Mouse (Mus musculus): ENCODE data around the gene Vnn1. TPM values are rescaled to one million over a fixed set of nuclear protein-coding genes. Genes with fewer than 3 reads are reported as not detected.

The Vnn1 gene
- 0.19 and 0.21 TPM in 2 replicates for polyA plus RNA-seq (2015; fragmentation: Nextera tagmentation; extraction: Ambion mirVana)

DNA sequence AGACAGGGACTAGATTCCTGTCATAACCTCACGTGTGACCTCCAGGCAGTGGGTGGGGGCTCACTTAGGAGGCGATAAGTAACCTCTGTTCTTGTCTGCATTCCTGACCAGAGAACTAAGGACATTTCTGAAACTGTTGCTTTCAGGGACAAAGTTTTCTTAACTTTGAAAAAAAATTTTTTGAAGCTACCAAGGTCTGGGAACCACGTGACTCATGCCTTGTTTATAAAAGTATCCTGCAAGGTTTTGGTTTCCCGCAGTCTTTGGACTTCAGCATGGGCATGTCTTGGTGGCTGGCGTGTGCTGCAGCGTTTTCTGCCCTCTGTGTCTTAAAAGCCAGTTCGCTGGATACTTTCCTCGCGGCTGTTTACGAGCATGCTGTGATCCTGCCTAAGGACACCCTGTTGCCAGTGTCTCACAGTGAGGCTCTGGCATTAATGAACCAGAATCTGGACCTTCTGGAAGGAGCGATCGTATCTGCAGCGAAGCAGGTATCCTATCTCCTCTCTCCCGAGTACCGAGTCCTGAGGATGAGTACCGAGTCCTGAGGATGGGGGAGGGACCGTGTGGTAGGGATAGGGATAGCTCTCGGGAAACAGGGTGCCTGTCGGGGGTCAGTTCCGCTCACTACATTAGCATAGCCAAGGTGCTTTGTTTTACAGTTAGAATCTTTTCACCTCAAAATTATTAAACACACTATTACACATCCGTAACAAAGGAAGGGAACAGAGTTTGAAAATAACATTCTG is at the start of gene Vnn1:
Vnn1 (plus strand) TSS at position 88 of the 749 bp plus-strand sequence.
- Histone ChIP-seq H3K9ac (replicated peaks) (no peak within 1 kb of the TSS), H3K4me3 (replicated peaks) (no peak within 1 kb of the TSS), H3K27me3 (no peaks in the 10 kb centered on the region), H3K9me3 (no peaks in the 10 kb centered on the region), H3K36me3 (no peaks in the 10 kb centered on the region), H3K27ac (no peak within 1 kb of the TSS), H3K4me2 (replicated peaks) (peak within 1 kb of the TSS; percentile 39), H3K4me1 (replicated peaks) (no peaks in the 10 kb centered on the region)
- WGBS, result 45% methylated on average over 21 of the region's 21 CpGs
- ATAC-seq, result no peak

DNA sequence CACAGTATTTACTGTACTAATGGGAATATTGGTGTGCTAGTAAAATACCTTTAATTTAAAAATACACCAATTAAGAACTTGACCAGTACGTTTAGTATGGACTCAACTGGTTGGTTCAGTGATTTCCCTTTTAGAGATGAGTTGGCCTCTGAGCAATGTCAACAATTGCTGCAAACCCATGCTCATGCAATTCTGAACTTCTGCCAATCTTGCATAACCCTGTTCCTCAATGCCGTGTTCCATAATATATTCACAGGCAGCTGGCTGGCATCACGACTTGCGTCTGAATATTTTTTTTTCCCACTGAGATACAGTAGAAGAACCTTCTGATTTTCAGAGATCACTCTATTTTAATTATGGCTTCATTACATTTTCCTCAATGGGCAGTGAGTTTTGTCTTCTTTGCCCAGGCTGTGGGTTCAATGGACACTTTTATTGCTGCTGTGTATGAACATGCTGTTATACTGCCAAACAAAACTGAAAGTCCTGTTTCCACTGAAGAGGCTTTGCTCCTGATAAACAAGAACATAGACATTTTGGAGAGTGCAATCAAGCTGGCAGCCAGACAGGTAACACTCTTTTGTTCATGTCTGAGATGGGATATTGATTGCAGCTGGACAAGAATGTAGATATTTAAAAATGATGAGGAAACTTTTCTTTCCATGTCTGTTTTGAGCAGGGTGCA is 43.1 kb upstream of the Vnn1 start, which contains the start of gene Vnn3:
Vnn3 (plus strand) TSS at position 235 of the 685 bp plus-strand sequence.
- Histone ChIP-seq H3K4me3 (replicated peaks) (no peak within 1 kb of the TSS), H3K27me3 (no peaks in the 10 kb centered on the region), H3K9me3 (no peaks in the 10 kb centered on the region), H3K27ac (no peak within 1 kb of the TSS), H3K9ac (replicated peaks) (no peak within 1 kb of the TSS), H3K4me1 (replicated peaks) (no peaks in the 10 kb centered on the region), H3K4me2 (replicated peaks) (no peak within 1 kb of the TSS), H3K36me3 (no peaks in the 10 kb centered on the region)
- ATAC-seq, result no peak
- 88% methylated on average over 4 of the region's 4 CpGs for WGBS

DNA sequence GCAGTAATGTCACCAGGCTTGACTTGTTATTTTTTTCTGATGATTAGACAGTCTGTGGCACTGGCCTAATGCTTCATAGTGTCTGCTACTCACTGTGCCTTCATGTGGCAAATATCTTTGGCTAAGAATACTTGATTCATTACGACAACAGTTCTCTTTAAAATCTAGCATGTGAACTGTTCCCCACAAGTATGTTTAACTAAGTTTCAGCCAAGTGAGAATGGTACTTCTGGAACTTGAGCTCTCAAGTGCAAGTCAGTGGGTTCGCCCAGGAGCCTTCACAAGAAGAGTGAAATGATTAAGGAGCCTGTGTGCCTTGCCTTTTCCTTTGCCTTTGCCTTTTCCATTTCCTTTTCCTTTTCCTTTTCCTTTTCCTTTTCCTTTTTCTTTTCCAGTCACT is 42.4 kb upstream of the Vnn1 start:
- Histone ChIP-seq H3K36me3 (no peaks in the 10 kb centered on the region), H3K4me1 (replicated peaks) (no peaks in the 10 kb centered on the region), H3K4me3 (replicated peaks) (no peak overlapping the region), H3K4me2 (replicated peaks) (no peak overlapping the region), H3K27me3 (no peaks in the 10 kb centered on the region), H3K27ac (no peak overlapping the region), H3K9ac (replicated peaks) (no peak overlapping the region), H3K9me3 (no peaks in the 10 kb centered on the region)
- 93% methylated on average over 2 of the region's 2 CpGs for WGBS
- no peak for ATAC-seq

DNA sequence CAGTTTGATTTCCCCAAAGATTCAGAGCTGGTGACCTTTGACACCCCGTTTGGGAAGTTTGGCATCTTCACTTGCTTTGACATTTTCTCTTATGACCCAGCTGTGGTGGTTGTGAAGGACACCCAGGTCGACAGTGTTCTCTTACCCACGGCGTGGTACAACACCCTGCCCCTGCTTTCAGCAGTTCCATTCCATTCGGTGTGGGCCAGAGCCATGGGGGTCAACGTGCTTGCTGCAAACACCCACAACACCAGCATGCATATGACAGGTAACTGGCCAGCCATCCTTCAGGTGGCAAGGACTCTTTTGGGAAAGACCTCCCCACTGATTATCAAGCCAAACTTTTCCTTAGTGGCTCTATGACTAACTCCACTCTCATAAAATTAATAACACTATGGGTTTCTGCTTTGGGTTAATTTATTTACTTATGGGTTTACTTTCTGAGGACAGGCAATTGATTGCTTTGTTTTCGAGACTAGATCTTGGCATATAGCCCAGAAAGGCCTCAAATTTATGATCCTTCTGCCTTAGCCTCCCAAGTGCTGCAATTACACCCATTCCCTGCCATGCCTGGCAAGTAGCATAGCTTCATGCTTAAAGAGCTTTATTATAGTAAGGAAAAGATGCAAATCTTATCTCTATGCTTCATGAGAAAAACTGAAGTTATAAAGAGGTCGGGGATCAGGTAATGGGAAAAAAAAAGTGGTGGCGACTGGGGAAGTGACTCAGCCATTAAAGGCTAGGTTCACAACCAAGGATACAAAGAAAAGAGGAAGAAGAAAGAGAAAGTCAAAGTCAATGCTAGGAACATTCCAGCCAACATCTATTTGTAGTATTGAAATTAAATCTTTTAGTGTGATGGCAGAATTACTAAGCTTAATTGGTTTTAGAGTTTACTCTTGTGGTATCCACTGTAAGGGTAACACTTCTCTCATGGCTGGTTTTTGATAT is 29.9 kb upstream of the Vnn1 start:
- no peak for ATAC-seq

DNA sequence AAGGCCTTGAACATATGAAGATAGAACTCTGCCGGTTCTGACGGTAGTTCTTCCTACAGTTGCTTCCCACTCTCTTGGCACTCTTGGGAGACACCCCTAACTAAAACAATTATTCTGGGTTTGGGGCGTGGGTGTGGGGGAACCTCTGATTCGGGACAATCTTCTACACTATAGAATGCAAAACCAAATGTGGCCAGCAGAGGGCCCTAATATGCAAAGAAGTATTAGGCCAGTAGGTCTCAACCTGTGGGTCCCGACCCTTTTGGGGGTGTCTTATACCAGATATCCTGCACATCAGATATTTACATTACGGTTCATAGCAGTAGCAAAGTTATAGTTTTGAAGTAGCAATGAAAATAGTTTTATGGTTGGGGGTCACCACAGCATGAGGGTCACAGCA is 13.8 kb upstream of the Vnn1 start:
- H3K9me3 ChIP-seq, result no peaks in the 10 kb centered on the region
- H3K4me1 ChIP-seq (replicated peaks), result no peaks in the 10 kb centered on the region
- H3K9ac ChIP-seq (replicated peaks), result no peak overlapping the region
- H3K4me3 ChIP-seq (replicated peaks), result no peak overlapping the region
- ATAC-seq, result no peak
- no peak overlapping the region for H3K27ac ChIP-seq
- H3K27me3 ChIP-seq, result no peaks in the 10 kb centered on the region
- no peaks in the 10 kb centered on the region for H3K36me3 ChIP-seq
- no peak overlapping the region for H3K4me2 ChIP-seq (replicated peaks)
- 91% methylated on average over 6 of the region's 6 CpGs for WGBS

More for the DNA sequence above, 29.9 kb upstream of the Vnn1 start:
- Histone ChIP-seq H3K4me1 (replicated peaks) (no peaks in the 10 kb centered on the region), H3K36me3 (no peaks in the 10 kb centered on the region), H3K9ac (replicated peaks) (no peak overlapping the region), H3K27ac (no peak overlapping the region), H3K4me2 (replicated peaks) (no peak overlapping the region), H3K27me3 (no peaks in the 10 kb centered on the region), H3K4me3 (replicated peaks) (no peak overlapping the region), H3K9me3 (no peaks in the 10 kb centered on the region; the same call in 1 of the 2 replicates)
- 84% methylated on average over 9 of the region's 9 CpGs for WGBS

DNA sequence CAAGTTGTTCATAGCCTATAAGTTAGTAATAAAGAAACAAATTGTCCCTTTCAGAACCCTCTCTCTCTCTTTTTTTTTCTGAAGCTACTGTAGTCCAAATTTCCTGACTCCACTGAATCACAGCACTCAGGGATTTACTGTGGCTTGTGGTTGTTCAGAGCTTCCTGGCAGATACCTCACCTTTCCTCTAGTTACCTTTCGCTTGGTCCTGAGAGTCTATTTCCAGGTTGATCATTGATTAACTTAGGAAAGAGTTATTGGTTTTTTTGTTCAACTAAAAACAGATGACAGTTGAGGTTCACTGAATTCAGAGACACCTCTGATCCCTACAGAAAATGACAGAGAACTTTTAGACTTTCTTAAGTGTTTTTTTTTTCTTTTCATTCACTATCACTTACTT is 9.6 kb upstream of the Vnn1 start:
- Histone ChIP-seq H3K27ac (no peak overlapping the region), H3K4me2 (replicated peaks) (no peak overlapping the region), H3K4me3 (replicated peaks) (no peak overlapping the region), H3K4me1 (replicated peaks) (no peaks in the 10 kb centered on the region), H3K9ac (replicated peaks) (no peak overlapping the region), H3K9me3 (no peaks in the 10 kb centered on the region), H3K36me3 (no peaks in the 10 kb centered on the region), H3K27me3 (no peaks in the 10 kb centered on the region)
- ATAC-seq, result no peak
- 97% methylated on average over 1 of the region's 1 CpGs for WGBS

DNA sequence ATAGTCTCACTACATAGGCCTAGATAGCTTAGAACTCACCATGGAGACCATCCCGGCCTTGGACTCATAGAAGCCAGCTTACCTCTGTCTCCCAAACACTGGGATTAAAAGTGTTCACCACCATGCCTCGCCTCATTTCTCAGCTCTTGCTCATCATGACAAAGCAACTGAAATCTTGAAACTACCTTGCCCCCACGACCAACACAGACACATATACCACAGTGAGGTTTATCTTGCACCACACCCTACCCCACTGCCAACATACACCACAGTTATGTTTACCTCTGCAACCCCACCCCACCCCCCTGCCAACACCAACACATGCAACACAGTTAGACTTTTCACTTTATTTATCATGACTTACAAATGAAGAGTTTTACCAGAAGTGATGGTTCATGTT is 8.4 kb upstream of the Vnn1 start:
- no peak overlapping the region for H3K4me2 ChIP-seq (replicated peaks)
- no peak overlapping the region for H3K27ac ChIP-seq
- H3K9me3 ChIP-seq, result no peaks in the 10 kb centered on the region
- no peaks in the 10 kb centered on the region for H3K27me3 ChIP-seq
- no peak for ATAC-seq
- 77% methylated on average over 3 of the region's 3 CpGs for WGBS
- H3K36me3 ChIP-seq, result no peaks in the 10 kb centered on the region
- H3K4me3 ChIP-seq (replicated peaks), result no peak overlapping the region
- H3K9ac ChIP-seq (replicated peaks), result no peak overlapping the region
- H3K4me1 ChIP-seq (replicated peaks), result no peaks in the 10 kb centered on the region

DNA sequence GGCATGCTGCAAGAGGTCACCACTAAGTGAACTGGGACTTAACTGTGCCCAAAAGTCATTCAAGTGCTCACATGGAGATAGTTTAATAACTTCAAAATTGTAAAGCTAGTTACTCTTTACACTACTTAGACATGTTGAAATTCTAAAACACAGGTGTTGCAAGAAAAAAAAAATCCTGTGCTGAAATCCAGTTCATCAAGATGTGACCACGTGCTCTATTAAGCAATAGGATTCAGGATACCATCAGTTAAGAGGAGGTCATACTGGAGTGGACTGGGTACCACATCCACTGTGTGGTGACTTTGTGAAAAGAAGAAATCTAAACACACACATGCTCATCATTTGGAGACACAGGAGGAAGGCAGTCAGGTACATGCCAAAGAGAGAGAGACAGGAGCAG is 1.5 kb upstream of the Vnn1 start:
- Histone ChIP-seq H3K27me3 (no peaks in the 10 kb centered on the region), H3K4me1 (replicated peaks) (no peaks in the 10 kb centered on the region), H3K9me3 (no peaks in the 10 kb centered on the region), H3K4me2 (replicated peaks) (no peak overlapping the region), H3K9ac (replicated peaks) (no peak overlapping the region), H3K27ac (no peak overlapping the region), H3K4me3 (replicated peaks) (no peak overlapping the region), H3K36me3 (no peaks in the 10 kb centered on the region)
- 93% methylated on average over 1 of the region's 1 CpGs for WGBS
- no peak for ATAC-seq

DNA sequence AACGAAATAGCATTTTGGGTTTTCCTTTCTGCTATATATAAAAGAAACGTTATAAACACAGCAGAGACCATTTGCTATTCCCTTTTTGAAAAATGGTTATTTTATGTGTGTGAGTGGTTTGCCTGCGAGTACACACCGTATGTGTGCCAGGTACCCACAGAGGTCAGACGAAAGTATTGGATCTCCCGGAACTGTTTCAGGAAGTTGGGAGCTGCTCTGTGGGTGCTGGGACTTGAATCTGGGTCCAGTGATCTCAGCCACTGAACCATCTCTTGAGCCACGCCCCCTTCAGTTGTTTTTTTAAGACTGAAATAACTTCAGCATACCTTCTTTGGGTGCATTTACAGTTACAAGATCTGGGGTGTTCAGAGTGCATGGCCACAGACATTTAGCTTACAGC is 888 bp downstream of the Vnn1 start:
- Histone ChIP-seq H3K27ac (no peak overlapping the region), H3K9me3 (no peaks in the 10 kb centered on the region), H3K4me2 (replicated peaks) (no peak overlapping the region), H3K4me1 (replicated peaks) (no peaks in the 10 kb centered on the region), H3K4me3 (replicated peaks) (no peak overlapping the region), H3K27me3 (no peaks in the 10 kb centered on the region), H3K36me3 (no peaks in the 10 kb centered on the region), H3K9ac (replicated peaks) (no peak overlapping the region)
- WGBS, result 87% methylated on average over 7 of the region's 7 CpGs
- ATAC-seq, result no peak

DNA sequence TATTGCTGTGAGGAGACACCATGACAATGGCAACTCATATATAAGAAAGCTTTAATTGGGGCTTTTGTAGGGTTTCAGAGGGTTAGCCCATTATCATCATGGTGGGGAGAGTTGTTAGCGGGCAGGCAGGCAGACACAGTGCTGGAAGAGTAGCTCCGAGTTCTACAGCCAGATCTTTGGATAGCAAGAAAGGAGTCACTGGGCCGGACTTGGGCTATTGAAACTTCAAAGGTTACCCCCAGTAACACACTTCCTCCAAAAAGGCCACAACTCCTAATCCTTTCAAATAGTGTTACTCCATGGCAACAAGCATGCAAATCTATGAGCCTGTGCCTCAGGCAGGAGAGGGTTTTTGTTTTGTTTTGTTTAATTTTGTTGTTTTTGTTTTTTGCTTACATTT is 6.6 kb downstream of the Vnn1 start:
- 0 out of 2 replicates have a peak, but pooled peaks have one; percentile 24 for ATAC-seq
- Histone ChIP-seq H3K4me1 (replicated peaks) (peaks cover 3% of the 10 kb centered on the region; the same call in 1 of the 2 replicates), H3K27ac (no peak overlapping the region), H3K27me3 (no peaks in the 10 kb centered on the region), H3K9ac (replicated peaks) (no peak overlapping the region), H3K9me3 (no peaks in the 10 kb centered on the region), H3K4me3 (replicated peaks) (no peak overlapping the region), H3K36me3 (no peaks in the 10 kb centered on the region), H3K4me2 (replicated peaks) (no peak overlapping the region)
- 14% methylated on average over 3 of the region's 3 CpGs for WGBS

DNA sequence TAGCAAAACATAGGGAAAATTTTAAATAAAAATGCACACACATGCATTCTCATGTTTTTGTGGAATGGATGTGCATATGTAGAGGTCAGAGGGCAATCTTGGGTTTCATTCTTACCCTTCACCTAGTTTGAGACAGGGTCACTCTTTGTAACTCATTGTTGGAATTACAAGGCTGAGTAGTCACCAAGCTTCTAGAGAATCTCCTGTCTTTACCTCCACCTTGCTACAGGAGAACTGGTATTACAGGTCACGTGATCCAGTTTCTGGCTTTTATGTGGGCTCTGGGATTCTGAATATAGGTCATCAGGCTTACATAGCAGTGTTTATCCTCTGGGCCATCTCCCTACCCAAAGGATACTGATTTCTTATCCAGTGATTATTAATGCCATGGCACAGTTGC is 11.2 kb downstream of the Vnn1 start:
- H3K27ac ChIP-seq, result no peak overlapping the region
- no peak for ATAC-seq
- H3K36me3 ChIP-seq, result no peaks in the 10 kb centered on the region
- 91% methylated on average over 1 of the region's 1 CpGs for WGBS
- H3K9me3 ChIP-seq, result no peaks in the 10 kb centered on the region
- peaks cover 3% of the 10 kb centered on the region; the same call in 1 of the 2 replicates for H3K4me1 ChIP-seq (replicated peaks)
- no peak overlapping the region for H3K4me3 ChIP-seq (replicated peaks)
- H3K4me2 ChIP-seq (replicated peaks), result no peak overlapping the region
- H3K9ac ChIP-seq (replicated peaks), result no peak overlapping the region
- H3K27me3 ChIP-seq, result no peaks in the 10 kb centered on the region

DNA sequence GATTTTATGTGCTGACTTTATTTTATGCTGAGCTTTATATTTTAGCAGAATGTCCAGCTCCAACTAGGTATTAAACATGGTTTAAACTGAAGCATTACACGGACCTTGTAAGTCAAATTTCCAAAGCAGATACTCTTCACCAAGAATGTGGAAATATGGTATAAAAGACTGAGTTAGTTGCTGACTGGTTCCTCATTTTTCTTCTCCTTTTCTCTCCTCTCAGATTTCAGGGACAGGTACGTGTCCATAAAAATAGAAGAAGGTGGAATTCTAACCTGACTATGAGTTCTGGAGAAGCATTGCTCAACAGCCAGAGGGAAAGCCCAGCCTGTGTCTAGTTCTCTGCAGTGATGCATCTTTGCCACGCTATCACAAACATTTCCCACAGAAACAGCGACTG is 25.6 kb downstream of the Vnn1 start, which contains the start of gene Taar1:
Taar1 (plus strand) TSS at position 301 of the 400 bp plus-strand sequence.
- no peak within 1 kb of the TSS for H3K4me2 ChIP-seq (replicated peaks)
- no peak for ATAC-seq
- H3K9ac ChIP-seq (replicated peaks), result no peak within 1 kb of the TSS

More for the DNA sequence above, 25.6 kb downstream of the Vnn1 start, which contains the start of gene Taar1:
- no peak within 1 kb of the TSS for H3K27ac ChIP-seq
- no peaks in the 10 kb centered on the region for H3K36me3 ChIP-seq
- no peak within 1 kb of the TSS for H3K4me3 ChIP-seq (replicated peaks)
- no peaks in the 10 kb centered on the region for H3K9me3 ChIP-seq
- H3K4me1 ChIP-seq (replicated peaks), result no peaks in the 10 kb centered on the region
- no peaks in the 10 kb centered on the region for H3K27me3 ChIP-seq
- 92% methylated on average over 4 of the region's 4 CpGs for WGBS
